Mouse (Mus musculus): ENCODE measurements around the gene Nfe2l1.

Gene Nfe2l1

DNA sequence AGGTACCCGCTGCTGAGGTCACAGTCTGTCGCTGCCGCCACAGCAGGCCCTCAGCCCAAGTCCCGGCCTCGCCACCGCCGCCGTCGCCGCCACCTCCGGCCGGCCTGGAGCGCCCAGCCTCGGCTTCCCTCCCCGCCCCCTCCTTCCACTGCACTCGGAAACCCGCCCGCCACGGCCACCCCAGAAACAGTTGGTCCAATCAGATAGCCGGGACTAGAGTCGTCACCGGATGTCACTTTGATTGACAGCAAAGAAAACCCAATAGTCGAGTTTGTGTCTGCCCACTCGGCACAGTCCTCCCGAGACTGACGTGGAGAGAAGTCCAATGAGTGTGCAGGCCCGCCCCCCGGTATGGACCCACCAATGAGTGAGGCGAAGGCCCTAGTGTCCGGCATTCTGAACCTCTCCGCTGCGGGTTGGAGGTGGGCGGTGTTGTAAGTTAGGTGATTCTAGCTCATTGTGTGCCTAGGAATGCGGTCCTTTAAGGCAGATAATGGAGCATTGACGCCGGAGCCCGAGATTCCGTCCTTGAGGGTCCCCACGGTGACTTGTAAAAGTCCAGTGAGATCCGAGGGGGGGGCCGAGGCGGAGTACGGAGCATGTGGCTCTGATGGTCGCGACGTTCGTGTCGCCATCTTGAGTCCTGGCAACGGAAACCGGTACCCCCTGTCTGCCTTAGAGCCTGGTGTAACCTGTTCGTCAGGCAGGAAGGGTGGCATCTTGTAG, at the start of gene Nfe2l1:
Gene Nfe2l1 (minus strand): TSS at position 156 of the 726 bp plus-strand sequence.
- under 1% methylated on average over 50 of the region's 51 CpGs for WGBS

DNA sequence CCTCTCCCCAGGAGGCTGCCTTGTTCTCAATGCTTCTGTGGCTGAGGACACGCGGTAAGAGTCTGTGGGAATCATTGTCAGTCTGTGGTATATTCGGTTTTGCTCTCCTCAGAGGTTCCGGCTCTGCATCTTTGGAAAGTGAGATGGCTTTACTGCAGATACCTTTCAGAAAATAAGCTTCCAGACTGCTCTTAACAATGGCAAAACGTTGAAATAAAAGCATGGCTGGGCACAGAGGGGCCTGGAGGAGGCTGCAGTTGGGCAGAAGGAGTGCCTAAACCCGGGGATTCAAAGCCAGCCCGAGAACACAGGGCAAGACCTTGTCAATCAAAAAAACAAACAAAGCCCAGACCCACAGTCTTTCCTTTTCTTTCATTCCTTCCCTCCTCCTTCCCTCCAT, 49.6 kb upstream of the Nfe2l1 start:
- 60% methylated on average over 7 of the region's 7 CpGs for WGBS

DNA sequence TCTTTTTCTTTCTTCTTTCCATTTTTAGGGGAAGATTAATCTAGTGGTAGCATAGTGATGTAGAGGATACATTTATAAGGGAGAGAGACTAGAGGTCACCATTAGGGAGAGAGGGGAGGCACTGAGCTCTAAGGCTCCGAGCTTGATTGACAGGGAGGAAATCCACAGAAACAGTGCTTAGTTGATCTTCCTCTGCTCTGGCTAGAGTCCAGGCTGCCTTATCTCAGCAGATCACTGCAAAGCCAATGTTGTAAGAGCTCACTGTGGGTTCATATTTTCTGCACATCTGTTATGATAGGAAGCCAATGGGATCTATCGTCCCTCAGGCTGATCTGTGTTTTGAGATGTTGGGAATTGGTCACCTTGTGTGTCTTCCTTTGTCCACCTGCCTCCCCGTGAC, 48.9 kb upstream of the Nfe2l1 start:
- WGBS = 78% methylated on average over 3 of the region's 3 CpGs

DNA sequence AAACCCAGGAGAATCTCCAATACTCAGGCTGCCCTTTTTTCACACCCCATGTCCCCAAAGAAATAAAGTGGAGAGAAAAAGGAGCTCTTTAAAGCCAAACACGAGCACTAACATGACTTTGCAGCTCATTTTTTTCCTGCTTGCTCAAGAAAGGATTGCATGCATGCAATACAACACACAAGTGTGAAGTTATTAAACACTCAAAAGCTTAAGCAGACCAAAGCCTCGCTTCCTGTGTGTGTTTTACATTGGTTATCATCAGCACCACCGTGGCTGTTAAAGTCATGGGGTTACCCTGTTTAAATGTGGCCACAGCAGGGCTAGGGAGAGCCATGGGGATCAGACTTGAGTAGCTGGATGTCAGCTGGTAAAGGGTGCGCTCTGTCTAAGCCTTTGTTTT, 47.3 kb upstream of the Nfe2l1 start:
- WGBS = 68% methylated on average over 4 of the region's 4 CpGs

DNA sequence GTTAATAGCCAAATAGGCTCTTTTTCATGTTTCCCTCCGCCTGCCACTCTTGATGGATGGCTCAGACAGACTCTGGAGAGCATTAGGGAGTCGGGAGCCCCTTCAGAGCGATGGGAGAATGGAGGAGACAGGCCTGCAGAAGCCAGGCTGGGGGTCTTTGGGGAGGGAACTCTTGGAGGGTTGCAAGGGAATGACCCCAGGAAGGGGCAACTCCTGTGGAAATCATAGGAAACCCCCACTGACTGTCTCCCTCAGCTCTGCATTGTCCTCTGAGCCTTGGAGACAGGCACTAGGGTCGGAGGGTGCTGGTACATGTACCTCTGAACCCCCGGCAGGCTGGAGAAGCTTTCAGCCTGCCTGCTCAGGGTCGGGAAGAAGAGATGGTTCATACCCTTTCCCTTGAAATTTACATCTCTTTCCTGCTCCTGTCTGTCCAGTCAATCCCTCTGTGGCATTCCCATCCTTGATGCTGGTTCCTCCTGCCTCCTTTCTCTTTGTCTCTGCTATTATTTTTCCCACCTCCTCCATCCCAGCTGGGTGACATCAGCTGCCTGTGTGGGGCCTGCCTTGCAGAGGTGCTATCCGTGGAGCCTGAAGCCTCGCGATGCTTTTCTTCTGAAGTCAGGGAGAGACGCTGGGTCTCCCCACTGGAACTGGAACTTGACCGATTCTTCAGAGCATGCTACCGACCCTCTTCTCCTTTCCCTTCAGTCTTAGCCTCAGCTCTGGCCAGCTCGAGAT, 46.7 kb upstream of the Nfe2l1 start:
- 35% methylated on average over 13 of the region's 13 CpGs for WGBS

DNA sequence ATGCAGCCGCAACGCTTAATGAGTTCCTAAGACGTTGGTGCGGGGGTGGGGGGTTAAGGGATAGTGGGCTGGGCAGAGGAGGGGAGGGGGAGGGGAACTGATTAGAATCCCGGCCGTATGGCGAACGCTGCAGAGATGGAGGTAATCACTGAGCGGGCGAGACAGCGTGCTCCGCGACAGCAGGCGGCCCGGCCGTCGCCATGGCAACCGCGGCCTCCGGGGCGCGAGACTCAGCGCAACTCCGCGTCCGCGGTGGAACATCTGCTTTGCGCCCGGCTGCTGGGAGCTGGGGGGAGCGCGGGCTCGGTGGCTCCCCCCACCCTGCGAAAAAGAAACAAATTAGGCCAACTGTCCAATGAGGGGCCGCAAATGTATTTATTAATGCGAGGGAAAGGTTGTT, 46.0 kb upstream of the Nfe2l1 start:
- WGBS = under 1% methylated on average over 35 of the region's 35 CpGs

DNA sequence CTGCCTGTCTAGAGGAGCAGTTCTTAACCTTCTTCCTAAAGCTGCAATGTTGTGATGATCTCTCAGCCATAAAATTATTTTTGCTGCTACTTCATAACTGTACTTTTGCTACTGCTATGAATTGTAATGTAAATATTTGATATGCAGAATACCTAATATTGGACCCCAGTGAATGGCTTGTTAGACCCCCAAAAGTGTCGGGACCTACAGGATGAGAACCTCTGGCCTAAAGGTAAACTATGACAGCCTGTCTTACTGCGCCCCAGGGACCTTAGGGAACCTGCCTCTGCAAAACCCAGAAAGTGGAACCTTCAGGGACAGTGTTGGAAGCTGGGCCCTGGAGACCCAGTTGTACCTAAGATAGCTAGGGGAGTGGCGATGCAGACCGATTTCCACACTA, 45.5 kb upstream of the Nfe2l1 start:
- WGBS = 34% methylated on average over 4 of the region's 4 CpGs

DNA sequence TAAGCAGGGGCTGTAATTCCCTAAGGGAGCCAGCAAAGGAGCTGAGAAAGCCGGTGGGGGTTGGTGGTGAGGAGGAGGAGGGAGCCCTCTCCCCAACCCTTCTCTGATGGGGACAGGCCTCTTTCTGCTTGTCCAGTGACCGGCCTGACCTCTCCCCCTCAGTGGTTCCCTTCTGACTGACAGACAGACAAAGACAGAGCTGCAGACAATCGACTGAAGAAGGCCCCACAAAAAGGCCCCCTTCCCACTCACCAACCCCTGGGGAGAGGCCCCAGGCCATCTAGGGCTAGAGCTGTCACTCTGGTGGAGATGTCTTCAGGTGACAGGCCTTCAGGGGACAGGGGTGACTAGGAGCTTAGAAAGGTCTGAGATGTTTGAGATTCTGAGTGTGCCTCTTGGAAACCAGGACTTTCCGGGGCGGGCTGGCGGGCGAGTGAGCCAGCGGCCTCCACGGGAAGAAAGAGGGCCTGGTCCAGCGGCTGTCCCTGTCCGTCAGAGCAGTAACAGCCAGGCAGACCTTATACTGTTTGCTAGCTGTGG, 43.9 kb upstream of the Nfe2l1 start:
- WGBS = 60% methylated on average over 11 of the region's 11 CpGs

DNA sequence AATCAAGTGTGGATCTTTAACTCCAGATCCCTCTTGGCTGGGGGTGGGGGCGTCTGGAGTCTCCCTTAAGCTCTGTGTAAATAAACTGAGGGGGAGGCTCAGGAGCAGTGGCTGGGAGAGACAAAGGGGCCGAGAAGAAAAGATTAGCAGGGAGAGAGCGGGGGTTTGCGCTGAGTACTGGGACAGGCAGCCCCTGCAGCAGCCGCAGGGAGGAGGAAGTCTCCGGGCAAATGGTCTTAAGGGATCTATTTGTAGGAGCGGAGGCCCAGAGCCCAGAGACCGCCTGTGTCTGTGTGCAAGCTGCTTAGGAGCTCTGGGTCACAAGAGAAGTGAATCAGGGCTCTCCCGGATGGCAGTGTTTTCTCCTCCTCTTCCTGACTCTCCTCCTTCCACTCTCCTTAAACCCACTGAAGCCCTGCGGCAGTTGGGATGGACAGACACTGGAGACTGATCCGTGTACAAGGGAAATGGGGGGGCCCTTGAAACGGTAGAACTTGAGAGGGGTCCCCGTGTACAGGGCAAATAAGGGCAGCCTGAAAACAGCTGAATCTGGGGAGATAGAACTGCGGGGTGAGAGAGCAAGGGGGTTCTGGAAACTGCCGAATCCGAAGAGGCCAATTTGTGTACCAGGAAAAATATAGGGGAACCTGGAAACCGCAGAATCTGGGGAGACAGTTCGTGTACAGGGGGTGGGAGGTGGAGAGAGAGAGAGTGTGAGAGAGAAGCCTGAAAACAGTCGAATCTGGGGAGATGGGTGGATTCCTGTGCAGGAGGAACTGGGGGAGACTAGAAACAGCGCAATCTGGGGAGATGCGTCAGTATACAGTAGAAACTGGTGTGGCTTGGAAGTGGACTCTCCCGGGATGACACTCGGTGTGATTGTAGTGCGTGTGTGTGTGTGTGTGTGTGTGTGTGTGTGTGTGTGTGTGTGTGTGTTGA, 42.9 kb upstream of the Nfe2l1 start:
- 26% methylated on average over 24 of the region's 24 CpGs for WGBS

DNA sequence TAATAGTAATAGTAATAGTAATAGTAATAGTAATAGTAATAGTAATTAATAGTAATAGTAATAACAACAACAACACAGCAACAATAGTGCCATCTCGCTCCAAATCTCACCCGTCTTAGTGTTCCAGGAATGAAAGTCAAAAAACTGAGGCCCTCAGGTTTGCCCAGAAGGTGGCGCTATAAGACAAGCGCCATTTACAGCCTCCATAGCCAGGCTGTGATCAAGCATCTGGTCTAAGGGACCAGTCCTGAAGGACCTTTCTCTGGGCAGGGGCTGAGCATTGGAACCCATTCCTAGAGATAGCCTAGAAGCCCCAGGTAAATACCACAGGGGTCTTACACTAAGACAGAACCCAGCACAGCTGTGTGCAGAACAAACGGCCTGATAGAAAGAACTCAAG, 37.4 kb upstream of the Nfe2l1 start:
- 8% methylated on average over 5 of the region's 5 CpGs for WGBS

DNA sequence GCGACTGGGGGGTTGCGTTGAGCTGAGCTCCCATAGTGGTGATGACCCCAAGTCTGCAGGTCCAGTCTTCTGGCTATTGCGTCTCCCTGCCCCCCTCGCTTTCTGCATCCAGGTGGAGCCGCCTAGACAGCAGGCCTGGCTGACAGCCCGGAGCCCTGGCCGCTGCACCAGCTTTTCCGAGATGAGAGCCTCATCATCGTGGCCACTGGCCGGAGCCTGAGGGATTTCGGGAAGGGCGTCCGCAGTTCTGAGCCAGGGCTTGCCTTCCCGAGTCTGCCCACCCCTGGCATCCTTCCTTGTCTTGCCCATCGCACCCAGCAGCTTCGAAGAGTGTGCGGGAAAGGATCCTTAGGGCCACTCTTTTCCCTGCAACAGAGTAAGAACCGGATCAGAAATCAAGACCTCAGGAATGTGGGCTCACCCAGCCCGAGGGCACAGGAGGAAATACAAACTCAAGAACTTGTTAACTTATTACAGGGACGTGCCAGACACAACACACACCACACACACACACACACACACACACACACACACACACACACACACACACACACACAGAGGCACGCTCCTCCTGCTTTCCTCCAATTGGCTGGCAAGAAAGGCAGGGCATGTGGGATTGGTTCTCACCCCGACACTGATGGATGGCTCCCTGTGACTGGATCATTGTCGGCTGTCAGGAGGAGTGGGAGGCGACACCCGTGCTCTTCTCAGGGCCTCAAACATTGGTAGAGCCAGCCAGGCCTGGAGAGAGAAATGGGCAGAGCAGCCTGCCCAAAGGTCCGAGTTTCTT, 33.6 kb upstream of the Nfe2l1 start:
- 26% methylated on average over 26 of the region's 26 CpGs for WGBS

DNA sequence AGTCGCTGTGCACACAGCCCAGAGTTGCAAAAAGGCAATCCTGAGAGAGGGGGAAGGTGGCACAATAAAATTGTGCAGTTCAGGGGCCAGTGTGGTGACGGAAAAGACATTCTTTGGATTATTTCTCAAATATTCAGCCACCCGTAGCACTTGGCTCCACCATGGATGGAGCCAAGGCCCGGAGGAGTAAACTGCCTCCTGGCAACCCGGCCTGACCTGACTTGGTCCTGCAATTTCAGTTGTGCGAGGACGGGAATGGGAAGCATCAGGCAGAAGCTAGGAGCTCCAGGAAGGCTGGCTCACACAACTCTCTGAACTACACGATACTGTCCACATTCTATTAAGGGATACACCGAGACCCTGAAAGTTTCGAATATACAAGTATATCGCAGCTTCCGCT, 32.8 kb upstream of the Nfe2l1 start:
- 73% methylated on average over 12 of the region's 12 CpGs for WGBS

DNA sequence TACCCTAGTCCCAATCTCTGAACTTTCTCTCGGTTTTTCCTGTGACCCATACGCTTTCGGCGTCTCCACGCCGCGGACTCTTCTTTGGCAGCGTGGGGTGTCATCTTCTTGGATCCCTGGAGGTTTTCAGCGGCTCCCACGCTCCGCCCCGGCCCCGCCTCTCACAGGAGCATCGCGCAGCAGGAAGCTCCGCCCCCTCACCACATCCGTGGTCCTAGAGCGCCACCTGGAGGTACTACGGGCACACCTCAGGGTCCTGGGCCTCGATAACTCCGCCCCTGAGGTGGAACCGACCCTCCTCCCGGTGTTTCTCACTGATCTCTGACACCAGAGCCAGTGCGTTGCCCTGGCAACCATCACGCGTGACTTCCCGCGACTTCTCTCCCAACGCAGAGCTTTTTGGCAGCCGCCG, 32.1 kb upstream of the Nfe2l1 start:
- WGBS = under 1% methylated on average over 31 of the region's 31 CpGs

DNA sequence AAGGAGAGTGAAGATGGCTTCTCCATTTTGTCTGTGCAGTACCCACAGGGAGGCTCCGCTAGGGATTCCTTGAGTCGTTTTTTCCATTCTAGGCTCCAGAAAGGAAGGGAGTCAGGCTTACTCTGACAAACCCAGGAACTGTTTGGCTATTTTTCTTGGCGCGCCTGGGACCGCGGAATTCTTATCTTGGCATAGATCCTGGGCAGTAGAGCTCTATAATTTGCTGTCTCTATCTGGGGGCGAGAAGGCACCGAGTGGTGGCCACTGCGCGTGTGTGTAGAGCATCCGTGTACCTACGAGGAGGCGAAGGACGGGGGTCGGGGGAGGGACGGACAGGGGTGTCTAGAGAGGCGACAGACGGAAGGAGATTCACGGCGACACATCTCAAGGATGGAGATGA, 31.7 kb upstream of the Nfe2l1 start:
- 1% methylated on average over 20 of the region's 20 CpGs for WGBS

DNA sequence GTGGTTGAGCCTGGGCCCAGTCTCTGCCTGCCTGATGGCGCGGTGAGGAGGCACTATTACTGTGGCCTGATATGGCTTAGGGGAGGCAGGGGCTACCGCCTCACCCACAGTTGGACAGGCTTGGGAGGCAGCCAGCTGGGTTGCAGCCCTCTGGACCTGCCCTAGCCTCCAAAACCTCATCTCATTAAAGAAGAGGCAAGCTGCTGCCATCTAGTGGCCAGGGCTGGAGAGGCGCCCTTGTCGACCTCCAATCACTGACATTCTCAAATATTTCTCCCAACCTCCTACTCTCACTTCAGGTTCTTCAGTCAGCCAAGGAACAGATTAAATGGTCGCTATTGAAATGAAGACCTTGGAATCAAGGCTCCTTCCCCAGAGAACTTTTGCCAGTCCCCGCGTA, 30.8 kb upstream of the Nfe2l1 start:
- WGBS = 11% methylated on average over 8 of the region's 8 CpGs

DNA sequence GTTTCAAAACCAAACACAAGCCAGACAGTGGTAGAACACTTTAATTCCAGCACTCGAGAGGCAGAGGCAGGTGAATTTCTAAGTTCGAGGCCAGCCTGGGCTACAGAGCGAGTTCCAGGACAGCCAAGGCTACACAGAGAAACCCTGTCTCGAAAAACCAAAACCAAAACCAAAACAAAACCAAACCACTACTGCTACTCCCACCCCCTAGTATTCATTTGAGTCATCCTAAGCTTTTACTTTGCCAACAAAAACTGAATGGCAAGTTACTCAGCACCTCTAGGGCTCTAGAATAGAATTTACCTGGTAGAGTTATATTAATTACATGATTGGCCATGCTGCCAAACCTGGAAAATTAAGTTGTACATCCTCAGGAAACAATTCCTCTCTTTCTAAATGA, 29.9 kb upstream of the Nfe2l1 start:
- WGBS = 87% methylated on average over 4 of the region's 4 CpGs

DNA sequence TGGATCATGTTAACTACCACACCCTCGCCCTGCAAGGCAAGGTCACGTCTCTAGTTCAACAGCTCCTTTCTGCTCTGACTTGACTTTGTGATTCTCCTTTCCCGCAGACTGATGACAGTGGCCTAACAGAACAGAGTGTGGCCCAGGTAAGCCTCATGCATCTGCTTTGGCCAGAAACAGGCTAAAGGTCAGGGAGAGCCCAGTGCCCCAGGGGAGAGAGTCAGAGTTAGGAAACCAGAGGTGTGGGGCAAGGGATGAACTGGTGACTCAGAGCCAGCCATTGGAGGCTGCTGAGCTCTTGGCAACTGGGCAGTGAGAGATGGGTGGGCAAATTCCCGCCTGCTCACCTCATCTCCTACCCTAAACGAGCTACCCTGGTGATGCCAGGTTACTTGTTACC, 27.7 kb upstream of the Nfe2l1 start:
- WGBS = 85% methylated on average over 5 of the region's 5 CpGs

DNA sequence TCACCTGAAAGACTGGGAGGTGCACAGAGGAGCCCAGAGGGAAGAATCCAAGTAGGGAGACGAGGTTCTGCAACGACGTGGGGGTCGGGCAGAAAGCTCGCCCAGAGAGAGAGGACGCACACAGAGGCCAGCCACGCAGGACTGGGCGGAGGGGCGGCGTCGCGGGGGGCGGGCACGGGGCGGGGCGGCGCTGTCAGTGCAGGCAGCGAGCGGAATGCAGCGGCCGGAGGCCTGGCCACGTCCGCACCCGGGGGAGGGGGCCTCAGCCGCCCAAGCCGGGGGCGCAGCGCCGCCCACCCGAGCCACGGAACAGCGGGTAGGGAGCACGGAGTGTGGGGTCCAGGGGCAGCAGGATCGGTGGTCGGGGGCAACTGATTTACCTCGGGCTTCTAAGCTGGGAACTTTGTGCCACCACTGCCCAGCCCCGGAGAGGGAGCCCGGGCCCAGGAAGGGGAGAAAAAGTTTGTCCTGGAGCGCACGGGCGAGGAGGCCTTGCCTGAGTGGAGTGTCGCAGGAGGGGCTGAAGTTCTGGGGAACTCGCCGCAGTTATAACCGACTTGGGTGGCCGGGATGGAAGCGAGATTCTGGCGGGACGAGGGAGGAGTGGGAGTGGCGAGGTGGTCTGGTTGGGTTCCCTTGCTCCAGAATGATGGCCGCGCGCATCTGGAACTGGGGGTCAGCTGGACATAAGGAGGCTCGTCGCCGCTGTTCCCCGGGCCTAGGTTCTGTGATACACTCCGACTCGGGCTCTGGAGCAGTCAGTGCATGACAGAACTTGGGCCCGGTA, 20.1 kb upstream of the Nfe2l1 start, which contains the start of gene Copz2:
Gene Copz2 (plus strand): TSS at position 190 of the 787 bp plus-strand sequence.
- WGBS = 1% methylated on average over 60 of the region's 60 CpGs

DNA sequence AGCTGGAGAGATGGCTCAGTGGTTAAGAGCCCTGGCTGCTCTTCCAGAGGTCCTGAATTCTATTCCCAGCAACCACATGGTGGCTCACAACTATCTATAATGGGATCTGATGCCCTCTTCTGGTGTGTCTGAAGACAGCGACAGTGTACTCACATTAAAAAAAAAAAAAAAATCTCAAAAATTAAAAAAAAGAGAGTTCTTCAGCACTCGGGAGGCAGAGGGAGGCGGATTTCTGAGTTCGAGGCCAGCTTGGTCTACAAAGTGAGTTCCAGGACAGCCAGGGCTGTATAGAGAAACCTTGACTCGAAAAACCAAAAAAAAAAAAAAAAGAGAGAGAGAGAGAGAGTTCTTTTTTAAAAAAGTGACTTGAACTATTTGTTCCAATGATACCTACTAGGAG, 19.4 kb upstream of the Nfe2l1 start:
- WGBS = 74% methylated on average over 5 of the region's 5 CpGs

DNA sequence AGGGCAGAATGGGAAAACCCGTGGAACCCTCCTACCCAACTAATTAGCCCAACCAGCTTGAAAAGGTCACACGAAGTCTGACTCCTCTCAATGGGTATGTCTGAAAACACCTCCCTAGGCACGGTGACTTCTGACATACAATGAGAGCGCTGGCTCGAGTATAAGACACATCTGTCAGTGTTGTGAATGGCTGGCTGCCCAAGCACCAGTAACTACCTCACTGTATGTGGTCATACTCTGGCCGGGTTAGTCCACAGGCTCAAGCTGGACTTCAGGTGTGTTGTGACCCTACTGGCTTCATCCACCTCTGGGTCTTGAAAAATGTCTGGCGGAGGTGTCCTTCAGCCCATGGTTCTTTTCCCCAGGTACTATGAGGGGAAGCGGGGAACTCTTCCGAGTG, 18.9 kb upstream of the Nfe2l1 start:
- WGBS = 64% methylated on average over 9 of the region's 9 CpGs

Measured in cerebral cortex, adult 2 months (tissue).